Mouse (Mus musculus): ENCODE measurements around the gene Snrpd2.

DNA sequence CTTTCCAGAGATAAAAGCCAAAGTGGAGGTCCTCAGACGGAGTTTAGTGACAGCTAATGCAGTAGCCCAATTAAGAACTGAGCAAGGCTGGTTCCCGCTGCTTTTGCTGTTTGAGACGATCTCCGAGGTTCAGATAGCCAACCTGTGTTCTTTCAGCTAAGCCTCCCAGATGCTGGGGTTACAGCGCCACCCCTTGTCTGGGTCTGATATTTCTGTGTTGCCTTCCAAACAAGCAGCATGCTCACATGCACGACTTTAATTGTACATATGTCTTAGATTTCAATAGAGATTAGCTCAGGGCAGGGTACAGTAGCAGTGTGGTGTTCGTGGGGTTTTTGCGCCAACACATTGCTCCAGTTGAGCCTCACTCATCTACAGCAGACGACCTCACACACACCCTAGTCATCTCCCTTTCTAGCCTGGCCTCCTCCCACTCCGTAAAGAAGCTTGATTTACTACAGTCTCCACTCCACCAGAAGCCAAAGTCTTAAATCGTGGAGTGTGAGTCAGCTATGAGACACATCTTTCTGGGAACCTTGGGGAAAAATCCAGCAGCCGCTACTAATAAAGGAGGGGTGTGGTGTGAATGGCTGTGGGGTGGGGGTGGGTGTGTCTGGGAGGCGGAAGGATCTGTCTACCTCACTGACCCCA lies 6.4 kb downstream of the Snrpd2 start:
- no peak for TF ChIP-seq POLR2A (IDR thresholded peaks at IDR 0.05; ENCODE audit: borderline replicate concordance, extremely low read depth, insufficient read depth, insufficient read length, poor library complexity, severe bottlenecking)
- peak; percentile 27; the same call in 1 of the 2 replicates for TF ChIP-seq CTCF (IDR thresholded peaks at IDR 0.05; ENCODE audit: borderline replicate concordance, extremely low read depth, insufficient read depth, insufficient read length)

Data from brain, embryonic 14.5 days (tissue).